In the genomic region with DNA sequence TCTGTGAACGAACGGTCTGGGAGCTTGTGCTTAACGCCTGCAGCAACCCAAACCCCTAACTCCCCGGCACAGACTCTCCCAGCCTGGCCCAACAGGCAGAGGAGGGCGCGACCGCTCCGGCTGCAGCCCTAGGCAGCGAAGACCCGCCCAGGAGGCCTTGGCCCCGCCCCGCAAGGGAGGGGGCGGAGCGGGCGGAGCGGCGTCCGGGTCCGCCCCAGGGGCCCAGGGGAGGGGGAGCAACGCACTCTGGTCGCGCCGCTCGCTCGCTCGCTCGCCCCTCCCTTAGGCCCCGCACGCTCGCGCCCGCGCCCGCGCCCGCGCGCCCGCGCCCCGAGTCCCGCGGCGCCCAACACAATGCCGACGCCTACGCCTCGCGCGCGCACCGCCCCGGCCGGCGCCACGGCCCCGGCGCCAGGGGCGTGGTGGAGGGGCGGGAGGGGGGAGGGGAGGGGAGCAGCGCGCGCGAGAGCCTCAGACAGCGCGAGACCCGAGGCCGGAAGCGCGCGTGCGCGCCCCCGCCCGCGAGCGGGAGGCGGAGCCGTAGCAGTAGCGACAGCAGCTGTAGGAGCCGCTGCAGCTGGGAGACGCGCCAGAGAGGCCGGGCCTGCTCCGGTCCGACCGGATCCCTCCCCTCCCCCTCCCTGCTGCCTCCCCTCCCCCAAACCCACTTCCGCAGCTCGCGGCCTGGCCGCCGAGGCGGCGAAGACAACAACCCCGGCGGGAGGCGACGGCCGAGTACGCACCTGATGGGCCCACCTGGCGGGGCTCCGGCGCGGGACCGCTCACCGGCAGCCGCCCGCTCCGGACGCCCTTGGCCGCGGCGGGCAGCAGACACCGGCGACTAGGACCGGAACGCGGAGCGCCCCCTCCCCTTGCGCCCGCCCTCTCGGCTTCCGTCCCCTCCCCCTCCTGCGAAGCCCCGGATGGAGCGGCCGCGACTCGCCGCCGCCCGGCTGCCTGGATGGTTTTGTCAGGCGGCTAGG, we compare ENCODE assay signal across 8 mouse cellular contexts. TPM values are rescaled to one million over a fixed set of nuclear protein-coding genes. Genes with fewer than 3 reads are reported as not detected.
A peak's percentile ranks its signal among the peaks of the same experiment; 100 is the strongest.
DNase-seq lines count a peak whose midpoint lies in the region; ATAC-seq lines count a peak whose summit lies in the region.

No protein-coding gene starts in this region.

- H3K4me1 ChIP-seq in heart, embryonic 13.5 days: peaks cover 69% of the 10 kb centered on the region
- peaks cover 75% of the 10 kb centered on the region for H3K4me1 ChIP-seq in liver, embryonic 12.5 days
- H3K4me1 ChIP-seq in stomach, embryonic 15.5 days: peaks cover 25% of the 10 kb centered on the region

- WGBS in heart, embryonic 13.5 days: under 1% methylated on average over 63 of the region's 133 CpGs
- WGBS in liver, embryonic 12.5 days (ENCODE audit: insufficient replicate concordance): 1% methylated on average over 47 of the region's 133 CpGs
- under 1% methylated on average over 72 of the region's 133 CpGs for WGBS in stomach, embryonic 15.5 days

- H3K9ac ChIP-seq in heart, embryonic 13.5 days: peak overlapping the region; percentile 100
- peak overlapping the region; percentile 99 for H3K9ac ChIP-seq in liver, embryonic 12.5 days
- H3K9ac ChIP-seq in stomach, embryonic 15.5 days: peak overlapping the region; percentile 94

- H3K9me3 ChIP-seq in heart, embryonic 13.5 days: no peaks in the 10 kb centered on the region
- H3K9me3 ChIP-seq in liver, embryonic 12.5 days (replicated peaks): no peaks in the 10 kb centered on the region
- H3K9me3 ChIP-seq in stomach, embryonic 15.5 days: no peaks in the 10 kb centered on the region

- H3K36me3 ChIP-seq in heart, embryonic 13.5 days: no peaks in the 10 kb centered on the region
- H3K36me3 ChIP-seq in liver, embryonic 12.5 days: 0 out of 2 replicates have a peak, but pooled peaks cover 3% of the 10 kb centered on the region
- no peaks in the 10 kb centered on the region for H3K36me3 ChIP-seq in stomach, embryonic 15.5 days

- peak overlapping the region; percentile 96 for H3K4me2 ChIP-seq in heart, embryonic 13.5 days
- peak overlapping the region; percentile 94 for H3K4me2 ChIP-seq in liver, embryonic 12.5 days
- peak overlapping the region; percentile 81 for H3K4me2 ChIP-seq in stomach, embryonic 15.5 days

- peak overlapping the region; percentile 91 for H3K4me3 ChIP-seq in heart, embryonic 13.5 days
- peak overlapping the region; percentile 99 for H3K4me3 ChIP-seq in liver, embryonic 12.5 days
- H3K4me3 ChIP-seq in stomach, embryonic 15.5 days (replicated peaks): peak overlapping the region; percentile 93

- peak overlapping the region; percentile 100 for H3K27ac ChIP-seq in heart, embryonic 13.5 days (replicated peaks)
- peak overlapping the region; percentile 98 for H3K27ac ChIP-seq in liver, embryonic 12.5 days
- H3K27ac ChIP-seq in stomach, embryonic 15.5 days: peak overlapping the region; percentile 100

- peak; percentile 98 for DNase-seq in CD4-positive helper T cell, adult 2 months (ENCODE audit: low read depth, low spot score)
- DNase-seq in brain, embryonic 18.5 days (ENCODE audit: low read depth, low spot score): peak; percentile 87
- DNase-seq in kidney, postnatal 10 days: peak; percentile 98
- peak; percentile 87 to 92 for DNase-seq in natural killer cell, adult 2 months (ENCODE audit: low spot score in 2 of 2)

- no peaks in the 10 kb centered on the region for H3K27me3 ChIP-seq in heart, embryonic 13.5 days (replicated peaks)
- no peaks in the 10 kb centered on the region for H3K27me3 ChIP-seq in liver, embryonic 12.5 days (replicated peaks)
- no peaks in the 10 kb centered on the region for H3K27me3 ChIP-seq in stomach, embryonic 15.5 days (replicated peaks)

- peak; percentile 85 for ATAC-seq in erythroid progenitor cell, adult 5-6 weeks (replicated peaks; ENCODE audit: low FRiP score, poor library complexity, severe bottlenecking)
- peak; percentile 91 for ATAC-seq in heart, embryonic 13.5 days (ENCODE audit: extremely low read depth, insufficient number of reproducible peaks, low FRiP score, low TSS enrichment)
- ATAC-seq in liver, embryonic 12.5 days: peak; percentile 92
- peak; percentile 92 for ATAC-seq in stomach, embryonic 15.5 days (ENCODE audit: insufficient read depth, low FRiP score, low read depth)

RNA-seq across cellular contexts. Expression of a gene that starts 1.0 kb away (rescaled TPM):
- 8.4 and 11.9 TPM in 2 replicates for total RNA-seq in erythroid progenitor cell, adult 5-6 weeks (2015; ENCODE audit: low replicate concordance)
- total RNA-seq in erythroid progenitor cell, adult 5-6 weeks (2017; ENCODE audit: low replicate concordance): 5.1 and 6.7 TPM in 2 replicates
- 10.2 and 10.5 TPM in 2 replicates for polyA plus RNA-seq in heart, embryonic 13.5 days (2015; fragmentation: Nextera tagmentation; extraction: Ambion mirVana)
- polyA plus RNA-seq in liver, embryonic 12.5 days (2016; fragmentation: Nextera tagmentation; extraction: Ambion mirVana): 7.4 and 7.5 TPM in 2 replicates
- polyA plus RNA-seq in stomach, embryonic 15.5 days (2015; fragmentation: Nextera tagmentation; extraction: Ambion mirVana): 10.5 and 12.3 TPM in 2 replicates

RNA-seq across cellular contexts. Expression of a gene that starts 45.3 kb away (rescaled TPM):
- total RNA-seq in erythroid progenitor cell, adult 5-6 weeks (2015; ENCODE audit: low replicate concordance): 13.3 and 37.7 TPM in 2 replicates
- 8.9 and 14.2 TPM in 2 replicates for total RNA-seq in erythroid progenitor cell, adult 5-6 weeks (2017; ENCODE audit: low replicate concordance)
- 70.5 and 84.8 TPM in 2 replicates for polyA plus RNA-seq in heart, embryonic 13.5 days (2015; fragmentation: Nextera tagmentation; extraction: Ambion mirVana)
- polyA plus RNA-seq in liver, embryonic 12.5 days (2016; fragmentation: Nextera tagmentation; extraction: Ambion mirVana): 27.7 and 32.7 TPM in 2 replicates
- 41.6 and 46.8 TPM in 2 replicates for polyA plus RNA-seq in stomach, embryonic 15.5 days (2015; fragmentation: Nextera tagmentation; extraction: Ambion mirVana)

RNA-seq across cellular contexts. Expression of a gene that starts 45.4 kb away (rescaled TPM):
- total RNA-seq in erythroid progenitor cell, adult 5-6 weeks (2015; ENCODE audit: low replicate concordance): 20.9 and 32.3 TPM in 2 replicates
- 19.6 and 24.3 TPM in 2 replicates for total RNA-seq in erythroid progenitor cell, adult 5-6 weeks (2017; ENCODE audit: low replicate concordance)
- 15.2 and 15.7 TPM in 2 replicates for polyA plus RNA-seq in heart, embryonic 13.5 days (2015; fragmentation: Nextera tagmentation; extraction: Ambion mirVana)
- polyA plus RNA-seq in liver, embryonic 12.5 days (2016; fragmentation: Nextera tagmentation; extraction: Ambion mirVana): 23.6 and 23.9 TPM in 2 replicates
- polyA plus RNA-seq in stomach, embryonic 15.5 days (2015; fragmentation: Nextera tagmentation; extraction: Ambion mirVana): 17.4 and 18.7 TPM in 2 replicates

Comparison
In these comparisons a context has a peak if more than half of its experiments do, and no peak if none do; other contexts are left out.
1. Peak in every context shown above with its lines: DNase-seq, ATAC-seq, H3K4me3 ChIP-seq and H3K27ac ChIP-seq.